Mouse (Mus musculus) spleen, postnatal 14 days (tissue): Measurements from ENCODE around the gene Tspan33.
"Not testable (repeated sequence)": the region's sequence is repeated elsewhere in the genome, so short reads cannot be mapped to it uniquely, and the experiment has no call there.

ENCODE experiments used
- DNase-seq, 2 experiments: peaks; one replicate each; pipeline ENCODE4 v3.0.0; 2021 to 2022; ENCODE audit warnings: low spot score in 2 of 2

The Tspan33 gene

DNA sequence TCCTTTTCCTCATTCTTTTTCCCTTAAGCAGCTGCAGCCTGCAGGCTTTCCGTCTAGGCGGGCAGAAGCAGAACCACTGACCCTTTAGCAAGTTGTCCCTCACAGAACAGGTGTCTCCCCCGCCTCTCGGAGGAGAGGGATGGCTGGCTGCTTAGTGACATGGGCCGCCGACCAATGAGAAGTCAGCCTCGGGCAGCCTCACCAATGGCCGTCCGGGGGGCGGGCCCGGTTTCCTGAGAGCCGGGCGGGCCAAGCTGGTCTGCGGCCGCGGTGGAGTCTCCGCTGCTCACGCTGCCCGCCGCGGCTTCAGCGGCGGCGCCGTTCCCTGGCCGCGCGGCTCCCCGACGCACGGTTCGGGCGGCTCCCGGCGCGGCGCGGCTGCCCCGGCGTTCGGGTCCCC, at the start of gene Tspan33:
TSS of gene Tspan33 (plus strand) at position 270 of the 400 bp plus-strand sequence.
- peak; percentile 89 to 90 for DNase-seq

- peak; percentile 68 to 85 for DNase-seq
These were observed 44.4 kb upstream of the Tspan33 start for GRCm38 (mm10) chr6:29649494-29650169.

DNA sequence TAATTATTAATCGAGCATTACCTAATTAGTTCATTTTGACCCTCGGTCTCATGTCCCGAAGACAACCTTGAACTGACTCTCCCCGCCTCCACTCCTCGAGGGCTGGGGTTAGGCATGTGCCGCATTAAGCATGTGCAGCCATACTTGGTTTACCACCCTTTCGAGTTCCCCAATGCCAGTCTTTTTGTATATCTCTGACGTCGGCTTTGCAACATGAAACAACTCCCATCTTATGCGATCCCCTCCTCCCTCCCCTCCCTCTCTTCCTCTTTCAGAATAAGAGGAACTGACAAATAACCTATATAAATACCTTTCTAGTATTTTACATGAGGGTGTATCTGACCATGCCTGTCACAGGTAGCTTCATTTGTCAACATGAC, 43.9 kb upstream of the Tspan33 start:
- no peak for DNase-seq

DNA sequence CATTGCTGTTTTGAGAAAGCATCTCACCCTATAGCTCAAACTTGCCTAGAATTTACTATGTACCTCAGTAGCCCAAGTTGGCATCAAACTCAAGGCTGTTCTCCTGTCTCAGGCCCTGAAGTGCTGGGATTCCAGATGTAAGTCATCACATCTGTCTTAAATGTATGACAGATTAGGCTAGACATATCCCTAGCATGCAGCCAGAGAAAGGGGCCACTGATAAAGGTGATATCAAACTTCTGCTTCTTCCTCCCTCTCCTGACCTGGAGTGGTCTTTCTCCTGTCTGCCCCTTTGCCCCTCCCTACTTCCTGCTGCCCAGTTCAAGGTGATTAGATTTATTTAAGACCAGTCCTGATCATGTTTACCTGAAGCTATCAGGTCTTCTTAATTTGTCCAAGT, 40.8 kb upstream of the Tspan33 start:
- no peak for DNase-seq

DNA sequence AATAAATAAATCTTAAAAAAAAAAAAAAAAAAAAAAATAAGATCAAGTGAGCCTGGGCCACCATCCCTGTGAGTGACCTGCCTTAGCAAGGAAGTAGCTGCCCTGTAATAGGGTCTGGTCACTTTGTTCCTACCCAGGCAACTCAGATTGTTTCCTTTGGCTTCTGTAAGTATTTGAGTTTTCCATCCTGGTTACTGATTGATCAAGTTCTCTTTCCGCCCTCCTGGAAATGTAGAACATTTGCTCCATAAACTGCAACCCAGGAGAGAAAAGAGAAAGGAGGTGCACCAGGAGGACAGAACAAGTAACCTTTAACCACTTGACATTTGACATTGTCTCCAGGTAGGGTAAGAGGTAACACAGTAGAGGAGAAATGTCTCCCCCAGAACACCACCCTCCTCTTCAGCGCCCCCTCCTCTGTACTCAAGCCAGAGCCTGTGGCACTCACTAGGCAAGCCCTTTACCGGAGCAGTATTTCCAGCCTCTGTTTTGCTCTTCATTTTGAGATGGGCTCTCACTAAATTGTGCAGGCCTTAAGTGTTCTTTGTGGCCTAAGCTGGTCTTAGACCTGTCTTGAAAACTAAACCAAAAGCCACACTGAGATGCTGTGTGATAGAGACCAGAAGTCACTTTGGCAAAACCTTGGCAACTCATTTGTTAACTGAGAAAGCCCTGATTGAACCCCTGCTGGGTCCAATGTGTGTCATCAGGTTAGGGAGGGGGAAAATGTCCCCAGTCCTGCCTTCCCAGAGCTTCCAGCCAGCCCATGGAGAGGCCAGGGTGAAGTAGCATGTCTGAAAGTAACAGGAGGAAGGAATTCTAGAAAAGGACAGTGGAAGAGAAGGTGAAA, 35.2 kb upstream of the Tspan33 start:
- DNase-seq, result no peak

GRCm38 (mm10) chr6:29659964-29660363, 34.1 kb upstream of the Tspan33 start:
- no peak for DNase-seq

- DNase-seq, result no peak
These were observed 33.2 kb upstream of the Tspan33 start for GRCm38 (mm10) chr6:29660662-29661307.

DNA sequence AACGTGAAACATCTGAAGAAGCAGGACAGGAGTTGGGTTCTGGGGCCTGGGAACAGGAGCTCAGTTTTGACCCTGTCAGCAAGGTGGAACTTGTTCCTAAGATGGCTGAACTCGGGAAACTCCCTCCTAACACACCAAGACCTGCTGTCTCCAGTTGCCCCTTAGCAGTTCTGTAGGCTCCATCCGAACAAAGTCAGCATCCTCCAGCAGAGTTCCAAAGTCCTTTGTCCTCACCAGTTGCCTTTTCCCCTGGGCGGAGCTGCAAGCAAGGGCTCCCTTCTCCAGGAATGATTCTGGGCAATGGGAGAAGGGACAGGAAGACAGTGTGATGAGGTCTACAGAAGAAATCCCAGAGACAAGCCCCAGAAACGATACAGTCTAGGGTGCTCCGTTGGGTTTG, 26.8 kb upstream of the Tspan33 start:
- no peak for DNase-seq

GRCm38 (mm10) chr6:29671741-29672140, 22.3 kb upstream of the Tspan33 start:
- DNase-seq, result no peak

DNA sequence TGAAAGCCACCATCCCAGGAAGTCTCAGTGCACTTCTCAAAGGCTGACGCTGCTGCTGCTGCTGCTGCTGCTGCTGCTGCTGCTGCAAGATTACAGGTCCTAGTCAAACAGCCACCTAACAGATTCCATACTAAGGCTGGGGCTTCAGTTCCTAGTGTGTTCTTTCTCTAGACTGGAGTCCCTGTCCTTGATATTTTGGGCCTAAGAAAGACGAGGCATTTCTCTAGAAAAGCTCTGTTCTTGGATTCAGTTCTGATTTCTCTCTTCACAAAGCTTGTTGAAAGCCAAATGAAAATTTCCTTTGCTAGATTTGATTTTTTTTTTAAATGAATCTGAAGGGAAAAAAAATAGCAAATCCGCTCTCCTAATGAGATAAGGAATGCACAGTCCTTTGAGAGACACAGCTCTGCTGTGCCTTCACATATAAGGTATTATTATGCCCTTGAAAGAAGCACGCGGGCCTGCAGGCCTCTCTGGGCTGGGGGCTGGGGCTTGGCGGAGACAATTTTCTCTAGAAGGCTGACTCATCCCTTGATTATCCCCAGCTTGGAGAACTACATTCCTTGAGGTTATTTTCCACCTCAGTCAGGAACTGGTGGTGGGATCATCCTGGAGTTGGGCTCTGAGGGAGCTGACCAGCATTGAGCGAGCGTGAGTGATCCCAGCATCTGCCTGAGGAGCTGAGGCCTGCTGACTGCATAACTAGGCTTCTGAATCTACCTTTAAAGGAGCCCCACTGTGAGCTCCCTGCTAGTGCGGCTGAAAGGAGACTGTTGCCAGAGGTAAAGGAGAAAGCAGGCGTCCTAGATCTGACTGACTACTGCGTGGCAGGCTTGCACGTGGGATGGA, 21.2 kb upstream of the Tspan33 start:
- no peak for DNase-seq

DNA sequence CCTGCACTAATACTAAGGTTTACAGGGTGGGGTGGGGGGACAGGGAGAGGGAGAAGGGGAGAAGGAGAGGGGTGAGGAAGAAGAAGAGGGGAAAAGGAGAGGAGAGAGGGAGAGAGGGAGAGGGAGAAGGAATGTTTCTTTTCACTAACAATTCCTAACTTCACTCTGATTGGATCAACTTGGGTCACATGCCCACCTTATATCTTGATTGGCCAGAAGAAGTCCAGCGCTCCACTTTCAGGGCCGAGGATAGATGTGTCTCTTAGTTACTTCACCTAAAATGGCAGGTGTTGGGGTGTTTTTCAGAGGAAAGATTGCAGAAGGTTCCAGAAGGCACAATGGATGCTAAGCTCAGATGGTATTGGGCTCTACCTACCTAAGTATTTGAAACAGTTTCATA, 20.3 kb upstream of the Tspan33 start:
- DNase-seq, result no peak

DNA sequence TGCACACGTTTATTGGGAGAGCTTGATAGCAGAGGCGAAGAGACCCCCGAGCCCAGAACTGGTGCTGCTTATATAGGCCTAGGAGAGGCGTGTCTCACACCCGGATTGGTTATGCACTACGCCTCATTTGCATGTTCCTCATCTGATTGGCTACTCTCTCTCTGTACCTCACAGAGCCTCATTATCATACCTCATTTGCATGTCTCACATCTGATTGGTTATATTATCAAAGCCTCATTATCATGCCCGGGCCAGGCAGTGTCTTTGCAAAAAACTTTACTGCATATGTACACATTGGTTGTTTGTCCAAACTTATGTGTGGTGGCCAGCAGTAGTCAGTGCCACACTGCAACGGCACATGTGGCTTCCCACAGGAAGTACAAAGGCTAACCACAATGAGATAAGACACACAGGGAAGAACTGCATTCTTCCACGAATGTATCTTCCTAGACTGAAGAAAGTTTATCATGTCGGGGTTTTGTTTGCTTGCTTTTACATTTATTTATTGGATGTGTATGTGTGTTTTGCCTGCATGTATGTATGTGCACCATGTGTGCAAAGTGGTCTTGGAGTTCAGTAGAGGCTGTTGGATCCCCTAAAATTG, 14.0 kb upstream of the Tspan33 start:
- not testable (repeated sequence) for DNase-seq

GRCm38 (mm10) chr6:29681853-29682252, 12.2 kb upstream of the Tspan33 start:
- DNase-seq, result no peak

DNA sequence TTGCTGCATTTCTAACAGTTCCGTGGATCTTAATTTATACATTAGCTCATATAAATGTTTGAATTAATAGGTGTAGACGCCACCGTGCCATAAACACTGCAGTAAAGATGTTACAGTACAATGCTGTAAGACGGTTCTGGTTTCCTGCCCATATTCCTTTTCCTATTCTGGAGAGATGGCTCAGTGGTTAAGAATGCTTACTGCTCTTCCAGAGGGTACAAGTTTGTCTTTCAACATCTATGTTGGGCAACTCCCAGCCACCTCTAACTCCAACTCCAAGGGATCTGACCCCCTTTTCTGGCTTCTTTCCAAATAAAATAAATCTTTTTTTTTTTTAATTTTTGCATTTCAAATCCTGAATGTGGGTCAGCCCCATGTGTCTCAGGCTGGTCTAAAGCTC, 9.3 kb upstream of the Tspan33 start:
- DNase-seq, result no peak

GRCm38 (mm10) chr6:29685952-29686351, 8.1 kb upstream of the Tspan33 start:
- DNase-seq, result no peak

- DNase-seq, result no peak
These were observed 4.6 kb upstream of the Tspan33 start for GRCm38 (mm10) chr6:29689458-29689857.

- DNase-seq, result no peak
These were observed 610 bp downstream of the Tspan33 start for GRCm38 (mm10) chr6:29694375-29695289.

DNA sequence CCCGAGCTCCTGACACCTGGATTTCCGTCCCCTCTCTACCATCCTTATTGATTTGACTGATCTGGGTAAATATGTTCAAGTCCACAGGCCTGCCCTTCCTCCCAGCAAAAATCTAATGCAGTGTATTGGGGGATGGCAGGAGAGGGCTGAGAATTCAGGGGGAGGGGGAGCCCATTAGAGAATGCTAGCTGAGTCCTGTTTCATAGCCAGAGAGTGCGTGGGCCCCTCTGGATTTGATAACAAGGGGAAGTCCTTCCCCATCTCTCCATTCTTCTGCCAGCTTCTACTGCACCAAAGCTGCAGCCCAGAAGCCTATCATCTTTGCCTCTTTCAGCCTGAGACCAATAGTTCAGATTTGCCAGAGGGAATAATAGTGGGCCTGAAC, 1.3 kb downstream of the Tspan33 start:
- no peak for DNase-seq

- peak in 1 of 2 experiments; percentile 29 for DNase-seq
These were observed 2.0 kb downstream of the Tspan33 start for GRCm38 (mm10) chr6:29695975-29696374.

GRCm38 (mm10) chr6:29697139-29697538, 3.1 kb downstream of the Tspan33 start:
- DNase-seq, result no peak
